Mouse (Mus musculus) heart, embryonic 16.5 days (tissue): ENCODE measurements around the gene Gm9508. TPM values are rescaled to one million over a fixed set of nuclear protein-coding genes. Genes with fewer than 3 reads are reported as not detected.

ENCODE experiments used
- ATAC-seq: fragments of 200-750 bp; cut with Nextera tagmentation; replicated peaks from 2 replicates; pipeline ENCODE4 v1.8.0; 2017; ENCODE audit warnings: moderate number of reproducible peaks; ENCODE audit not compliant: insufficient read depth, low FRiP score; ENCODE audit errors: extremely low read depth
- H3K27ac ChIP-seq: fragments of 300-500 bp; sonication (generic); 2 replicates; pipeline ENCODE4 v1.5.1; 2014; ENCODE audit warnings: mild to moderate bottlenecking, low read length, control low read depth, moderate library complexity
- H3K27me3 ChIP-seq: fragments of 300-500 bp; sonication (generic); 2 replicates; pipeline ENCODE4 v1.6.1; 2014; ENCODE audit warnings: low read length, mixed read lengths; ENCODE audit not compliant: control insufficient read depth, insufficient read depth
- H3K36me3 ChIP-seq: fragments of 300-500 bp; sonication (generic); 2 replicates; pipeline ENCODE4 v1.6.1; 2014; ENCODE audit not compliant: control insufficient read depth, insufficient read depth
- H3K4me1 ChIP-seq: fragments of 300-500 bp; sonication (generic); 2 replicates; pipeline ENCODE4 v1.6.1; 2014; ENCODE audit warnings: low read length, mixed read lengths; ENCODE audit not compliant: control insufficient read depth, insufficient read depth
- H3K4me2 ChIP-seq: fragments of 300-500 bp; sonication (generic); 2 replicates; pipeline ENCODE4 v1.6.1; 2014; ENCODE audit warnings: low read depth, mild to moderate bottlenecking, control low read depth, low read length
- H3K4me3 ChIP-seq: fragments of 300-500 bp; sonication (generic); 2 replicates; pipeline ENCODE4 v1.5.1; 2014; ENCODE audit warnings: mild to moderate bottlenecking, control low read depth, low read length
- H3K9ac ChIP-seq: fragments of 300-500 bp; sonication (generic); 2 replicates; pipeline ENCODE4 v1.6.1; 2014; ENCODE audit warnings: low read length, control low read depth
- H3K9me3 ChIP-seq: fragments of 300-500 bp; sonication (generic); replicated peaks from 2 replicates; pipeline ENCODE4 v1.6.1; 2016; ENCODE audit warnings: low read length; ENCODE audit not compliant: control insufficient read depth
- WGBS: fragments of 180-500 bp; shearing (Covaris S2); extraction: QIAGEN DNeasy Blood & Tissue Kit; methylation state at CpG from one replicate; pipeline ENCODE4 v1.1.7; 2014; 5-methylcytosine and 5-hydroxymethylcytosine counted together
- polyA plus RNA-seq: library from polyadenylated mRNA; unstranded; fragments of >200 nt; fragmentation: Nextera tagmentation; extraction: Ambion mirVana; gene quantifications from 2 replicates; pipeline ENCODE4 v1.2.1, GENCODE M21; 2015

The Gm9508 gene
- polyA plus RNA-seq, 1 experiment from 2014 or later, result not detected

- H3K27ac ChIP-seq, result no peak overlapping the region
- WGBS, result 70% methylated on average over 7 of the region's 7 CpGs
- peaks cover 9% of the 10 kb centered on the region for H3K4me1 ChIP-seq
- ATAC-seq, result no peak
- H3K9ac ChIP-seq, result no peak overlapping the region
- H3K4me2 ChIP-seq, result no peak overlapping the region
- no peaks in the 10 kb centered on the region for H3K36me3 ChIP-seq
- H3K4me3 ChIP-seq, result no peak overlapping the region
- peaks cover 52% of the 10 kb centered on the region for H3K27me3 ChIP-seq
- no peaks in the 10 kb centered on the region for H3K9me3 ChIP-seq
These were observed 14.0 kb downstream of the Gm9508 start for GRCm38 (mm10) chr10:77682994-77683393.

- H3K4me1 ChIP-seq, result peaks cover 2% of the 10 kb centered on the region; the same call in 1 of the 2 replicates
- no peak overlapping the region for H3K9ac ChIP-seq
- H3K27me3 ChIP-seq, result peaks cover 40% of the 10 kb centered on the region
- no peaks in the 10 kb centered on the region for H3K9me3 ChIP-seq
- H3K36me3 ChIP-seq, result no peaks in the 10 kb centered on the region
- peak overlapping the region; percentile 36 for H3K4me3 ChIP-seq
- ATAC-seq, result no peak
- no peak overlapping the region for H3K27ac ChIP-seq
- WGBS, result under 1% methylated on average over 35 of the region's 35 CpGs
- peak overlapping the region; percentile 53 for H3K4me2 ChIP-seq
These were observed 19.5 kb downstream of the Gm9508 start for GRCm38 (mm10) chr10:77677562-77677961.

GRCm38 (mm10) chr10:77673765-77674164 lies 23.3 kb downstream of the Gm9508 start:
- no peaks in the 10 kb centered on the region for H3K36me3 ChIP-seq
- H3K4me1 ChIP-seq, result peaks cover 2% of the 10 kb centered on the region; the same call in 1 of the 2 replicates
- H3K4me3 ChIP-seq, result no peak overlapping the region
- H3K27ac ChIP-seq, result no peak overlapping the region
- H3K9ac ChIP-seq, result no peak overlapping the region
- H3K4me2 ChIP-seq, result no peak overlapping the region
- no peak for ATAC-seq
- H3K27me3 ChIP-seq, result peaks cover 37% of the 10 kb centered on the region
- no peaks in the 10 kb centered on the region for H3K9me3 ChIP-seq
- WGBS, result 56% methylated on average over 13 of the region's 13 CpGs

GRCm38 (mm10) chr10:77671519-77671918 lies 25.5 kb downstream of the Gm9508 start:
- no peak overlapping the region for H3K4me3 ChIP-seq
- H3K27me3 ChIP-seq, result peaks cover 16% of the 10 kb centered on the region
- no peaks in the 10 kb centered on the region for H3K36me3 ChIP-seq
- H3K27ac ChIP-seq, result no peak overlapping the region
- H3K4me2 ChIP-seq, result no peak overlapping the region
- WGBS, result 11% methylated on average over 4 of the region's 4 CpGs
- H3K4me1 ChIP-seq, result no peaks in the 10 kb centered on the region
- H3K9ac ChIP-seq, result no peak overlapping the region
- no peak for ATAC-seq
- H3K9me3 ChIP-seq, result no peaks in the 10 kb centered on the region

- Histone ChIP-seq H3K9ac (no peak overlapping the region), H3K4me2 (no peak overlapping the region), H3K4me3 (no peak overlapping the region), H3K27ac (no peak overlapping the region), H3K9me3 (no peaks in the 10 kb centered on the region), H3K4me1 (no peaks in the 10 kb centered on the region), H3K36me3 (no peaks in the 10 kb centered on the region), H3K27me3 (peaks cover 9% of the 10 kb centered on the region)
- ATAC-seq, result no peak
- 74% methylated on average over 4 of the region's 4 CpGs for WGBS
These were observed 26.3 kb downstream of the Gm9508 start for GRCm38 (mm10) chr10:77670710-77671109.

GRCm38 (mm10) chr10:77667402-77667801 lies 29.6 kb downstream of the Gm9508 start:
- H3K27me3 ChIP-seq, result peaks cover 2% of the 10 kb centered on the region
- no peak for ATAC-seq
- 66% methylated on average over 4 of the region's 4 CpGs for WGBS
- H3K27ac ChIP-seq, result no peak overlapping the region
- H3K4me2 ChIP-seq, result no peak overlapping the region
- H3K4me1 ChIP-seq, result no peaks in the 10 kb centered on the region
- no peaks in the 10 kb centered on the region for H3K9me3 ChIP-seq
- H3K4me3 ChIP-seq, result no peak overlapping the region
- H3K9ac ChIP-seq, result no peak overlapping the region
- no peaks in the 10 kb centered on the region for H3K36me3 ChIP-seq

GRCm38 (mm10) chr10:77666342-77666741 lies 30.7 kb downstream of the Gm9508 start:
- WGBS, result 69% methylated on average over 8 of the region's 8 CpGs
- peaks cover 2% of the 10 kb centered on the region for H3K27me3 ChIP-seq
- no peak overlapping the region for H3K27ac ChIP-seq
- H3K4me2 ChIP-seq, result no peak overlapping the region
- no peak overlapping the region for H3K4me3 ChIP-seq
- H3K36me3 ChIP-seq, result no peaks in the 10 kb centered on the region
- no peak overlapping the region for H3K9ac ChIP-seq
- no peaks in the 10 kb centered on the region for H3K9me3 ChIP-seq
- no peak for ATAC-seq
- H3K4me1 ChIP-seq, result no peaks in the 10 kb centered on the region

GRCm38 (mm10) chr10:77663949-77664665 lies 32.9 kb downstream of the Gm9508 start:
- Histone ChIP-seq H3K4me3 (no peak overlapping the region), H3K36me3 (no peaks in the 10 kb centered on the region), H3K4me1 (no peaks in the 10 kb centered on the region), H3K9me3 (peaks cover 3% of the 10 kb centered on the region), H3K9ac (no peak overlapping the region), H3K4me2 (peak overlapping the region; percentile 23; the same call in 1 of the 2 replicates), H3K27ac (no peak overlapping the region), H3K27me3 (peaks cover 2% of the 10 kb centered on the region)
- WGBS, result 31% methylated on average over 43 of the region's 43 CpGs
- ATAC-seq, result no peak

GRCm38 (mm10) chr10:77658286-77658994 lies 38.6 kb downstream of the Gm9508 start:
- no peak for ATAC-seq
- H3K27ac ChIP-seq, result no peak overlapping the region
- H3K4me2 ChIP-seq, result no peak overlapping the region
- WGBS, result 59% methylated on average over 15 of the region's 15 CpGs
- no peaks in the 10 kb centered on the region for H3K4me1 ChIP-seq
- no peak overlapping the region for H3K4me3 ChIP-seq
- H3K27me3 ChIP-seq, result no peaks in the 10 kb centered on the region; the same call in 1 of the 2 replicates
- H3K9me3 ChIP-seq, result peaks cover 3% of the 10 kb centered on the region
- H3K36me3 ChIP-seq, result no peaks in the 10 kb centered on the region
- H3K9ac ChIP-seq, result no peak overlapping the region
